9 mouse cellular contexts compared by ENCODE assay signal in the genomic region with DNA sequence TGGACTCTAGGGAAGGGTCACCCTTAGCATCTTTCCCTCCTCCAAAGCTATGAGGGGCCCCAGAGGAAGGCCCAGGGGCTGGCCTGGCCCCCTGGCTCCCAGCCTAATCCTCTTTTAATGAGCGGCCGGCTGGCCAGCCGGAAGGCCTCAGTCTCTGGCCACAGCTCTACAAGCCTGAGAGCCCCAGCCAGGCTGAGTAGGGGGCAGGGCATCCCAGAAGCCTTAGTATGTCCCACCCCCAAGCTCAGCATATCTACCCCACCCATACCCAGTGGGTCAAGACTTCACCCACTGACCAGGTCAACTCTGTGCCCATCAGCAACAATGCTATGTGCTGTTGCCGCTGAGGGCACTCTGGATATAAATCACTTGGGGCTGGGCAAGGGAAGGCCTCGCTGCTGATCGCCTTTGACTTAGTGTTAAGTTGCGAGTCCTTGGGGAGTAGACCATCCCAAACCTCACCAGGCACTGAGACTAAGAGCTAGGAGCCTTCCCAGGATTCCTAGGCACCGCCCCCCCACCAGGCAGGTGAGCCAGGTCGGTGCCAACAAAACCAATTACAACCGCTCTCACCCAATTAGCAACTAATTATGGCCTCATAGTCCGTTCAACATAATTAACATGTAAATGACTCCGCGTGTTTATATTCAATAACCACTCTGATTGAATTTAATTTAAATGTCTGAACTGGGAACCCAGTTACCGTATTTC. TPM values are rescaled to one million over a fixed set of nuclear protein-coding genes. Genes with fewer than 3 reads are reported as not detected.
DNase-seq lines count a peak whose midpoint lies in the region; ATAC-seq lines count a peak whose summit lies in the region.
"Had no signal": no experiment of that assay in that cellular context is flagged by ENCODE, and none has a peak within 500 bp of the region (broad histone marks: within the 10 kb centered on the region; RNA-seq: fewer than 3 reads in every experiment).

No protein-coding gene starts in this region.

- peak; percentile 26 for DNase-seq in heart, postnatal 4 days
- DNase-seq in heart, postnatal 36 days: no peak
- peak; percentile 66 for DNase-seq in embryo, embryonic 10.5 days (ENCODE audit: low spot score)
- no peak for DNase-seq in adrenal gland, postnatal 4 days (ENCODE audit: low spot score in 2 of 2)
- no peak for DNase-seq in urinary bladder, adult 2 months (ENCODE audit: low spot score)
- DNase-seq: adrenal gland, postnatal 14 days had no signal

- peaks cover 8% of the 10 kb centered on the region for H3K36me3 ChIP-seq in hindbrain, embryonic 12.5 days
- H3K36me3 ChIP-seq in midbrain, embryonic 15.5 days (replicated peaks): no peaks in the 10 kb centered on the region

- intact Hi-C loops in heart, postnatal 36 days (cut with DNase I): no loop called here

- no peaks in the 10 kb centered on the region for H3K9me3 ChIP-seq in hindbrain, embryonic 12.5 days (replicated peaks)
- H3K9me3 ChIP-seq in midbrain, embryonic 15.5 days: no peaks in the 10 kb centered on the region

- H3K4me1 ChIP-seq in hindbrain, embryonic 12.5 days: peaks cover 87% of the 10 kb centered on the region
- H3K4me1 ChIP-seq in midbrain, embryonic 15.5 days: peaks cover 87% of the 10 kb centered on the region

- 13% methylated on average over 14 of the region's 14 CpGs for WGBS in hindbrain, embryonic 12.5 days
- WGBS in midbrain, embryonic 15.5 days: 12% methylated on average over 14 of the region's 14 CpGs

- 0 out of 2 replicates have a peak, but pooled peaks have one; percentile 20 for ATAC-seq in hindbrain, embryonic 12.5 days (ENCODE audit: low FRiP score)
- ATAC-seq in midbrain, embryonic 15.5 days (replicated peaks): no peak; the same call in 1 of the 2 replicates
- no peak for ATAC-seq in activated CD4-positive, CD25-positive, alpha-beta regulatory T cell, adult 4 months

- H3K27ac ChIP-seq in hindbrain, embryonic 12.5 days: peak overlapping the region; percentile 49; the same call in 1 of the 2 replicates
- H3K27ac ChIP-seq in midbrain, embryonic 15.5 days: peak overlapping the region; percentile 48; the same call in 1 of the 2 replicates

- no peak overlapping the region for H3K9ac ChIP-seq in hindbrain, embryonic 12.5 days
- 0 out of 2 replicates have a peak overlapping the region, but pooled peaks have one; percentile 13 for H3K9ac ChIP-seq in midbrain, embryonic 15.5 days

- peaks cover 10% of the 10 kb centered on the region for H3K27me3 ChIP-seq in hindbrain, embryonic 12.5 days
- H3K27me3 ChIP-seq in midbrain, embryonic 15.5 days (replicated peaks): no peaks in the 10 kb centered on the region

- H3K4me3 ChIP-seq in hindbrain, embryonic 12.5 days: no peak overlapping the region
- no peak overlapping the region for H3K4me3 ChIP-seq in midbrain, embryonic 15.5 days

- H3K4me2 ChIP-seq in hindbrain, embryonic 12.5 days (replicated peaks): 0 out of 2 replicates have a peak overlapping the region, but pooled peaks have one; percentile 27
- peak overlapping the region; percentile 23; the same call in 1 of the 2 replicates for H3K4me2 ChIP-seq in midbrain, embryonic 15.5 days

RNA-seq across cellular contexts. Expression of gene Sema3f, which starts 12.3 kb away (rescaled TPM):
- total RNA-seq in heart, postnatal 4 days (2021): 10 to 100 TPM; 18.7 to 20.9 TPM
- total RNA-seq in heart, postnatal 36 days (2021): 10 to 100 TPM; 16.0 to 16.9 TPM
- 26.8 and 28.3 TPM in 2 replicates for polyA plus RNA-seq in hindbrain, embryonic 12.5 days (2016; fragmentation: Nextera tagmentation; extraction: Ambion mirVana)
- polyA plus RNA-seq in midbrain, embryonic 15.5 days (2015; fragmentation: Nextera tagmentation; extraction: Ambion mirVana): 26.0 and 31.2 TPM in 2 replicates
- total RNA-seq in adrenal gland, postnatal 4 days (2021): 10 to 100 TPM; 28.9 to 32.8 TPM
- 110 and 111 TPM in 2 replicates for polyA plus RNA-seq in urinary bladder, adult 2 months (2012; rRNA removed)
- not detected for polyA plus RNA-seq in activated CD4-positive, CD25-positive, alpha-beta regulatory T cell, adult 4 months (2017; shearing (Covaris generic))

RNA-seq across cellular contexts. Expression of gene Gnat1, which starts 18.5 kb away (rescaled TPM):
- not detected for total RNA-seq in heart, postnatal 4 days (2021)
- not detected for total RNA-seq in heart, postnatal 36 days (2021)
- 1.4 and 2.6 TPM in 2 replicates for polyA plus RNA-seq in hindbrain, embryonic 12.5 days (2016; fragmentation: Nextera tagmentation; extraction: Ambion mirVana)
- polyA plus RNA-seq in midbrain, embryonic 15.5 days (2015; fragmentation: Nextera tagmentation; extraction: Ambion mirVana): 2.1 and 2.2 TPM in 2 replicates
- total RNA-seq in adrenal gland, postnatal 4 days (2021): 1 to 10 TPM in 1 of 2 experiments, under 1 TPM in 1; 0.73 to 1.6 TPM
- 0.06 TPM in 1 of 2 replicates, not detected in the other for polyA plus RNA-seq in urinary bladder, adult 2 months (2012; rRNA removed)
- 1 to 10 TPM in 1 of 2 experiments, not detected in 1; 1.1 TPM for polyA plus RNA-seq in activated CD4-positive, CD25-positive, alpha-beta regulatory T cell, adult 4 months (2017; shearing (Covaris generic))

RNA-seq across cellular contexts. Expression of gene Slc38a3, which starts 28.6 kb away (rescaled TPM):
- total RNA-seq in heart, postnatal 4 days (2021): 1 to 10 TPM; 8.0 to 8.1 TPM
- 10 to 100 TPM; 66.0 to 80.3 TPM for total RNA-seq in heart, postnatal 36 days (2021)
- 12.5 and 12.9 TPM in 2 replicates for polyA plus RNA-seq in hindbrain, embryonic 12.5 days (2016; fragmentation: Nextera tagmentation; extraction: Ambion mirVana)
- polyA plus RNA-seq in midbrain, embryonic 15.5 days (2015; fragmentation: Nextera tagmentation; extraction: Ambion mirVana): 31.8 and 40.4 TPM in 2 replicates
- 10 to 100 TPM; 10.1 to 37.4 TPM for total RNA-seq in adrenal gland, postnatal 4 days (2021)
- 0.44 and 0.45 TPM in 2 replicates for polyA plus RNA-seq in urinary bladder, adult 2 months (2012; rRNA removed)
- polyA plus RNA-seq in activated CD4-positive, CD25-positive, alpha-beta regulatory T cell, adult 4 months (2017; shearing (Covaris generic)): not detected

Comparison
In these comparisons a context has a peak if more than half of its experiments do, and no peak if none do; other contexts are left out.
1. DNase-seq: peak in heart, postnatal 4 days (single experiment) and embryo, embryonic 10.5 days (single experiment); none in heart, postnatal 36 days (0 of 2), adrenal gland, postnatal 4 days (0 of 2) and urinary bladder, adult 2 months (single experiment).
2. RNA of gene Sema3f, which starts 12.3 kb away (polyA plus RNA-seq): 110 to 111 TPM in urinary bladder, adult 2 months, 26.8 to 28.3 TPM in hindbrain, embryonic 12.5 days and 26.0 to 31.2 TPM in midbrain, embryonic 15.5 days; not detected in activated CD4-positive, CD25-positive, alpha-beta regulatory T cell, adult 4 months; every median in the first group is over 10 times any median in the second.